In the genomic region with DNA sequence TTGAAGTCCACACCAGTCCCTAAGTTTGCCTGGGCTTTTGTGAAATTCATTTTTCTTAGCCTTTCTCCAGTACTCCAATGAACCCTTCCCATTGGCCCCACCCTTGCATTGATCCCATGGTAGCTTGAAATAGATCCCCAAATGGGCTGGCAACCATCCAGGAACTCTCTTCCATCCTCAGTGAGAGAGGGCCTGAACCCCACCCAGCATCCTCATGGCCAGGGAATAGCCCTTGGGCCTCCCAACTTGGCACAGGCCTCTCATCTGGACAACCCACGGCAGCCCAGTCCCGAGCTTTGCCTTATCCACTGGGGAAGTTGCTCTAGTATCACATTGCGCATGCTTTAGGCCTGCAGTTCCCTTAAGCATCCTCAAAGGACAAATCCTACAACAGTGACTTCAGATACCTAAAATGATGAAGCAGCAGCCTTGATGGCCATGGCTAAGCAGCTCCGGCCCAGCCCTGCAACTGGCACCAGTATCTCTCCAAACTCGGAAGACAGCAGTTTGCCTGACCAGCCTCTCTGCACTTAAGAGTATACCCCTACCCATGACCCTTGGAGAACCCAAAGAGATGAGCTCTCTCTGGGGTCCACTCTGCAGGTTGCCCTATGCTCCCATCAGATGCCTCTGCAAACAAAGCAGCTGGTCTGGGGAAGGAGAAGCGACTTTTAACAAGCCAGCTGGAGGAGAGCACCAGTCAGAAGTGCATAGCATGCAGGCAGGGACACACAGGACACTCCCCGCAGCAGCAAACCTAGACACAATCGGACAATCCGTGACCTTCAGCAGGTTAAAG, we compare ENCODE assay signal across 10 mouse cellular contexts. TPM values are rescaled to one million over a fixed set of nuclear protein-coding genes. Genes with fewer than 3 reads are reported as not detected.
A peak's percentile ranks its signal among the peaks of the same experiment; 100 is the strongest.
DNase-seq lines count a peak whose midpoint lies in the region; ATAC-seq and TF ChIP-seq lines count a peak whose summit lies in the region.
"Had no signal": no experiment of that assay in that cellular context is flagged by ENCODE, and none has a peak within 500 bp of the region (broad histone marks: within the 10 kb centered on the region; RNA-seq: fewer than 3 reads in every experiment).

No protein-coding gene starts in this region.

- no peak overlapping the region for H3K4me2 ChIP-seq in hindbrain, embryonic 13.5 days
- no peak overlapping the region for H3K4me2 ChIP-seq in hindbrain, embryonic 16.5 days (ENCODE audit: low read length)
- H3K4me2 ChIP-seq in embryonic facial prominence, embryonic 12.5 days (replicated peaks), result peak overlapping the region; percentile 50
- H3K4me2 ChIP-seq in heart, postnatal 0 days (ENCODE audit: low read depth, low read length), result peak overlapping the region; percentile 54
- peak overlapping the region; percentile 48 for H3K4me2 ChIP-seq in lung, postnatal 0 days (replicated peaks; ENCODE audit: low read depth, low read length)
- no peak overlapping the region for H3K4me2 ChIP-seq in midbrain, embryonic 13.5 days (replicated peaks)

- no peak for TF ChIP-seq EP300 in heart, postnatal 0 days (IDR thresholded peaks at IDR 0.05; ENCODE audit: low read depth)
- TF ChIP-seq EP300 in lung, postnatal 0 days (IDR thresholded peaks at IDR 0.05), result no peak

- intact Hi-C loops in left cerebral cortex, postnatal 10 days (cut with DNase I), result loop anchor here (10.0 kb wide), 1 partner anchor 112 kb away; a partner anchor contains a TSS

- 82% methylated on average over 9 of the region's 9 CpGs for WGBS in hindbrain, embryonic 13.5 days
- WGBS in hindbrain, embryonic 16.5 days, result 81% methylated on average over 9 of the region's 9 CpGs
- WGBS in embryonic facial prominence, embryonic 12.5 days, result 70% methylated on average over 9 of the region's 9 CpGs
- WGBS in heart, postnatal 0 days, result 64% methylated on average over 9 of the region's 9 CpGs
- WGBS in lung, postnatal 0 days, result 52% methylated on average over 9 of the region's 9 CpGs
- WGBS in midbrain, embryonic 13.5 days, result 76% methylated on average over 9 of the region's 9 CpGs

- no peak for TF ChIP-seq CTCF in heart, postnatal 0 days (IDR thresholded peaks at IDR 0.05; ENCODE audit: low read depth)
- no peak for TF ChIP-seq CTCF in lung, postnatal 0 days (IDR thresholded peaks at IDR 0.05)

- ATAC-seq in hindbrain, embryonic 13.5 days (ENCODE audit: low FRiP score), result no peak
- no peak for ATAC-seq in hindbrain, embryonic 16.5 days
- ATAC-seq in embryonic facial prominence, embryonic 12.5 days (ENCODE audit: insufficient number of reproducible peaks, insufficient read depth, low FRiP score, low TSS enrichment), result no peak
- ATAC-seq in heart, postnatal 0 days (ENCODE audit: insufficient read depth, low read depth), result no peak
- ATAC-seq in lung, postnatal 0 days, result no peak
- ATAC-seq in midbrain, embryonic 13.5 days, result no peak

- no peak for DNase-seq in heart, postnatal 0 days (ENCODE audit: low spot score)
- no peak for DNase-seq in lung, postnatal 0 days (ENCODE audit: low spot score)
- DNase-seq in left cerebral cortex, postnatal 10 days (ENCODE audit: extremely low spot score in 1 of 2, low spot score in 2 of 2), result no peak
- DNase-seq in adrenal gland, adult 18-20 months (ENCODE audit: low spot score in 2 of 2), result no peak
- DNase-seq: adrenal gland, adult 8-10 months had no signal

- H3K27me3 ChIP-seq in hindbrain, embryonic 13.5 days, result no peaks in the 10 kb centered on the region
- H3K27me3 ChIP-seq in hindbrain, embryonic 16.5 days (replicated peaks; ENCODE audit: control insufficient read depth, insufficient read depth, low read length), result no peaks in the 10 kb centered on the region
- no peaks in the 10 kb centered on the region for H3K27me3 ChIP-seq in embryonic facial prominence, embryonic 12.5 days
- H3K27me3 ChIP-seq in heart, postnatal 0 days (ENCODE audit: control insufficient read depth, insufficient read depth, low read length), result no peaks in the 10 kb centered on the region
- H3K27me3 ChIP-seq in lung, postnatal 0 days (replicated peaks; ENCODE audit: insufficient read depth, low read length), result no peaks in the 10 kb centered on the region
- H3K27me3 ChIP-seq in midbrain, embryonic 13.5 days, result no peaks in the 10 kb centered on the region

- no peaks in the 10 kb centered on the region for H3K36me3 ChIP-seq in hindbrain, embryonic 13.5 days
- no peaks in the 10 kb centered on the region for H3K36me3 ChIP-seq in hindbrain, embryonic 16.5 days (ENCODE audit: control insufficient read depth, insufficient read depth, low read length)
- no peaks in the 10 kb centered on the region for H3K36me3 ChIP-seq in embryonic facial prominence, embryonic 12.5 days
- H3K36me3 ChIP-seq in heart, postnatal 0 days (replicated peaks; ENCODE audit: control insufficient read depth, insufficient read depth, low read length), result no peaks in the 10 kb centered on the region
- no peaks in the 10 kb centered on the region for H3K36me3 ChIP-seq in lung, postnatal 0 days (ENCODE audit: insufficient read depth, low read length)
- H3K36me3 ChIP-seq in midbrain, embryonic 13.5 days, result no peaks in the 10 kb centered on the region

- H3K4me1 ChIP-seq in hindbrain, embryonic 13.5 days (replicated peaks), result 0 out of 2 replicates have a peak, but pooled peaks cover 4% of the 10 kb centered on the region
- H3K4me1 ChIP-seq in hindbrain, embryonic 16.5 days (ENCODE audit: control insufficient read depth, insufficient read depth, low read depth, low read length), result no peaks in the 10 kb centered on the region; the same call in 1 of the 2 replicates
- peaks cover 53% of the 10 kb centered on the region for H3K4me1 ChIP-seq in embryonic facial prominence, embryonic 12.5 days
- peaks cover 11% of the 10 kb centered on the region; the same call in 1 of the 2 replicates for H3K4me1 ChIP-seq in heart, postnatal 0 days (ENCODE audit: control insufficient read depth, insufficient read depth)
- H3K4me1 ChIP-seq in lung, postnatal 0 days (ENCODE audit: insufficient read depth, low read depth, low read length), result 0 out of 2 replicates have a peak, but pooled peaks cover 3% of the 10 kb centered on the region
- no peaks in the 10 kb centered on the region for H3K4me1 ChIP-seq in midbrain, embryonic 13.5 days (replicated peaks)

- peak overlapping the region; percentile 2; the same call in 1 of the 2 replicates for H3K4me3 ChIP-seq in hindbrain, embryonic 13.5 days
- no peak overlapping the region; the same call in 1 of the 2 replicates for H3K4me3 ChIP-seq in hindbrain, embryonic 16.5 days (ENCODE audit: low read length)
- H3K4me3 ChIP-seq in embryonic facial prominence, embryonic 12.5 days, result peak overlapping the region; percentile 35
- H3K4me3 ChIP-seq in heart, postnatal 0 days (ENCODE audit: low read depth, low read length), result peak overlapping the region; percentile 29
- H3K4me3 ChIP-seq in lung, postnatal 0 days (ENCODE audit: low read depth, low read length), result peak overlapping the region; percentile 29
- no peak overlapping the region for H3K4me3 ChIP-seq in midbrain, embryonic 13.5 days (replicated peaks)
- H3K4me3 ChIP-seq: erythroblast, embryonic 14.5 days had no signal

- H3K9me3 ChIP-seq in hindbrain, embryonic 13.5 days, result no peaks in the 10 kb centered on the region
- H3K9me3 ChIP-seq in hindbrain, embryonic 16.5 days (ENCODE audit: control insufficient read depth, low read length), result no peaks in the 10 kb centered on the region
- no peaks in the 10 kb centered on the region for H3K9me3 ChIP-seq in embryonic facial prominence, embryonic 12.5 days
- H3K9me3 ChIP-seq in heart, postnatal 0 days (replicated peaks; ENCODE audit: control insufficient read depth, low read length), result no peaks in the 10 kb centered on the region
- H3K9me3 ChIP-seq in lung, postnatal 0 days (ENCODE audit: low read length), result no peaks in the 10 kb centered on the region
- no peaks in the 10 kb centered on the region for H3K9me3 ChIP-seq in midbrain, embryonic 13.5 days

- no peak overlapping the region; the same call in 1 of the 2 replicates for H3K9ac ChIP-seq in hindbrain, embryonic 13.5 days
- no peak overlapping the region for H3K9ac ChIP-seq in hindbrain, embryonic 16.5 days (ENCODE audit: low read depth, low read length)
- H3K9ac ChIP-seq in embryonic facial prominence, embryonic 12.5 days, result peak overlapping the region; percentile 51
- peak overlapping the region; percentile 4; the same call in 1 of the 2 replicates for H3K9ac ChIP-seq in heart, postnatal 0 days (replicated peaks; ENCODE audit: low read depth, low read length)
- peak overlapping the region; percentile 20; the same call in 1 of the 2 replicates for H3K9ac ChIP-seq in lung, postnatal 0 days (replicated peaks; ENCODE audit: low read depth)
- H3K9ac ChIP-seq in midbrain, embryonic 13.5 days (replicated peaks), result no peak overlapping the region

- no peak overlapping the region for H3K27ac ChIP-seq in hindbrain, embryonic 13.5 days
- no peak overlapping the region for H3K27ac ChIP-seq in hindbrain, embryonic 16.5 days (ENCODE audit: low read depth, low read length)
- H3K27ac ChIP-seq in embryonic facial prominence, embryonic 12.5 days, result peak overlapping the region; percentile 72
- peak overlapping the region; percentile 50; the same call in 1 of the 2 replicates for H3K27ac ChIP-seq in heart, postnatal 0 days (ENCODE audit: low read depth)
- 0 out of 2 replicates have a peak overlapping the region, but pooled peaks have one; percentile 51 for H3K27ac ChIP-seq in lung, postnatal 0 days (ENCODE audit: low read length)
- no peak overlapping the region for H3K27ac ChIP-seq in midbrain, embryonic 13.5 days

RNA-seq across cellular contexts. Expression of a gene that starts 0.8 kb away (rescaled TPM):
- polyA plus RNA-seq in hindbrain, embryonic 13.5 days (2015; fragmentation: Nextera tagmentation; extraction: Ambion mirVana), result 6.4 and 10.0 TPM in 2 replicates
- 6.9 and 14.5 TPM in 2 replicates for polyA plus RNA-seq in hindbrain, embryonic 16.5 days (2015; fragmentation: Nextera tagmentation; extraction: Ambion mirVana)
- polyA plus RNA-seq in embryonic facial prominence, embryonic 12.5 days (2016; fragmentation: Nextera tagmentation; extraction: Ambion mirVana), result 57.4 and 58.7 TPM in 2 replicates
- 81.7 and 110 TPM in 2 replicates for total RNA-seq in heart, postnatal 0 days (2014; rRNA removed; ENCODE audit: low replicate concordance)
- polyA plus RNA-seq in heart, postnatal 0 days (2015; fragmentation: Nextera tagmentation; extraction: Ambion mirVana), result 14.2 and 15.1 TPM in 2 replicates
- polyA plus RNA-seq in lung, postnatal 0 days (2015; fragmentation: Nextera tagmentation; extraction: Ambion mirVana), result 62.4 and 62.8 TPM in 2 replicates
- 1 to 10 TPM; 5.3 to 8.8 TPM for total RNA-seq in left cerebral cortex, postnatal 10 days (2021)
- total RNA-seq in adrenal gland, adult 18-20 months (2021), result 10 to 100 TPM; 13.6 to 21.0 TPM
- polyA plus RNA-seq in midbrain, embryonic 13.5 days (2015; fragmentation: Nextera tagmentation; extraction: Ambion mirVana), result 3.4 and 4.7 TPM in 2 replicates

Comparison
In these comparisons a context has a peak if more than half of its experiments do, and no peak if none do; other contexts are left out.
1. H3K4me3 ChIP-seq: peak in hindbrain, embryonic 13.5 days (single experiment), embryonic facial prominence, embryonic 12.5 days (single experiment), heart, postnatal 0 days (single experiment) and lung, postnatal 0 days (single experiment); none in hindbrain, embryonic 16.5 days (single experiment) and midbrain, embryonic 13.5 days (single experiment).
2. H3K27ac ChIP-seq: peak in embryonic facial prominence, embryonic 12.5 days (single experiment), heart, postnatal 0 days (single experiment) and lung, postnatal 0 days (single experiment); none in hindbrain, embryonic 13.5 days (single experiment), hindbrain, embryonic 16.5 days (single experiment) and midbrain, embryonic 13.5 days (single experiment).
3. H3K4me2 ChIP-seq: peak in embryonic facial prominence, embryonic 12.5 days (single experiment), heart, postnatal 0 days (single experiment) and lung, postnatal 0 days (single experiment); none in hindbrain, embryonic 13.5 days (single experiment), hindbrain, embryonic 16.5 days (single experiment) and midbrain, embryonic 13.5 days (single experiment).
4. H3K9ac ChIP-seq: peak in embryonic facial prominence, embryonic 12.5 days (single experiment), heart, postnatal 0 days (single experiment) and lung, postnatal 0 days (single experiment); none in hindbrain, embryonic 13.5 days (single experiment), hindbrain, embryonic 16.5 days (single experiment) and midbrain, embryonic 13.5 days (single experiment).